Mouse (Mus musculus): Measurements from ENCODE around the gene Olfr1087.
"Not testable (repeated sequence)": the region's sequence is repeated elsewhere in the genome, so short reads cannot be mapped to it uniquely, and the experiment has no call there.

Olfr1087 gene

GRCm38 (mm10) chr2:86698295-86698694, at the start of gene Olfr1087:
Gene Olfr1087, minus strand, starts transcription at chr2:86698395.
- DNase-seq, result no peak

- no peak for DNase-seq
Observed at GRCm38 (mm10) chr2:86733601-86734000, 35.4 kb upstream of the Olfr1087 start, which contains the start of gene Olfr1089. Gene Olfr1089, minus strand, starts transcription at chr2:86733701.

GRCm38 (mm10) chr2:86679992-86680391, 18.2 kb downstream of the Olfr1087 start, which contains the start of gene Olfr1086:
Gene Olfr1086, minus strand, starts transcription at chr2:86680092.
- DNase-seq, result no peak

- DNase-seq, result no peak
Observed at GRCm38 (mm10) chr2:86661919-86662318, 36.3 kb downstream of the Olfr1087 start, which contains the start of gene Olfr1085. Gene Olfr1085, minus strand, starts transcription at chr2:86662019.

- not testable (repeated sequence) for DNase-seq
Observed at GRCm38 (mm10) chr2:86639625-86640024, 58.6 kb downstream of the Olfr1087 start, which contains the start of gene Olfr1084. Gene Olfr1084, minus strand, starts transcription at chr2:86639725.
